Mouse (Mus musculus) G1E (cell line): ENCODE measurements around the gene Plscr5.

Source experiments
- CTCF ChIP-seq: IDR thresholded peaks from 2 replicates; pipeline ENCODE4 v1.5.1; 2012; ENCODE audit warnings: low read depth, low read length, inconsistent platforms, mixed read lengths
- GATA2 ChIP-seq: IDR thresholded peaks from 2 replicates; pipeline ENCODE4 v1.6.1; 2012; ENCODE audit warnings: low read depth, low read length, inconsistent platforms, borderline replicate concordance
- POLR2AphosphoS5 ChIP-seq: IDR thresholded peaks from 2 replicates; pipeline ENCODE4 v1.6.1; 2012; ENCODE audit warnings: low read depth, low read length, inconsistent platforms; ENCODE audit not compliant: insufficient replicate concordance

- no peak for TF ChIP-seq CTCF
- no peak for TF ChIP-seq GATA2
- TF ChIP-seq POLR2AphosphoS5, result no peak
These were observed 27.4 kb downstream of the Plscr5 start for GRCm38 (mm10) chr9:92220151-92220550.
